Mouse (Mus musculus) left cerebral cortex, adult 11 months (tissue): Measurements from ENCODE around the gene Rcan3.
A peak's percentile ranks its signal among the peaks of the same experiment; 100 is the strongest.

Experiments used
- DNase-seq: peaks from one replicate; pipeline ENCODE4 v3.0.0; 2022; ENCODE audit warnings: low spot score

The Rcan3 gene

GRCm38 (mm10) chr4:135413491-135413890, 20.2 kb downstream of the Rcan3 start:
- no peak for DNase-seq

- DNase-seq = no peak
Measured at GRCm38 (mm10) chr4:135411633-135412032, 22.0 kb downstream of the Rcan3 start.

- peak; percentile 18 for DNase-seq
Measured at GRCm38 (mm10) chr4:135406180-135406579, 27.5 kb downstream of the Rcan3 start.

- DNase-seq = no peak
Measured at GRCm38 (mm10) chr4:135404916-135405315, 28.7 kb downstream of the Rcan3 start.

GRCm38 (mm10) chr4:135404048-135404447, 29.6 kb downstream of the Rcan3 start:
- DNase-seq = no peak

- no peak for DNase-seq
Measured at GRCm38 (mm10) chr4:135401881-135402280, 31.8 kb downstream of the Rcan3 start.

GRCm38 (mm10) chr4:135397991-135398390, 35.7 kb downstream of the Rcan3 start, which contains the start of gene Ncmap:
Ncmap (minus strand) TSS chr4:135398227.
- DNase-seq = no peak

- no peak for DNase-seq
Measured at GRCm38 (mm10) chr4:135397551-135397950, 36.1 kb downstream of the Rcan3 start.

GRCm38 (mm10) chr4:135396303-135396702, 37.4 kb downstream of the Rcan3 start:
- DNase-seq = no peak

- DNase-seq = no peak
Measured at GRCm38 (mm10) chr4:135395375-135395774, 38.3 kb downstream of the Rcan3 start.

GRCm38 (mm10) chr4:135394666-135395065, 39.0 kb downstream of the Rcan3 start:
- no peak for DNase-seq

GRCm38 (mm10) chr4:135393381-135393780, 40.3 kb downstream of the Rcan3 start:
- DNase-seq = no peak

GRCm38 (mm10) chr4:135392801-135393200, 40.9 kb downstream of the Rcan3 start:
- no peak for DNase-seq

GRCm38 (mm10) chr4:135391014-135391413, 42.6 kb downstream of the Rcan3 start:
- no peak for DNase-seq

- DNase-seq = no peak
Measured at GRCm38 (mm10) chr4:135385614-135386013, 48.0 kb downstream of the Rcan3 start.

- DNase-seq = no peak
Measured at GRCm38 (mm10) chr4:135382316-135382715, 51.3 kb downstream of the Rcan3 start.

GRCm38 (mm10) chr4:135381355-135381754, 52.3 kb downstream of the Rcan3 start:
- DNase-seq = no peak

- no peak for DNase-seq
Measured at GRCm38 (mm10) chr4:135377241-135377640, 56.4 kb downstream of the Rcan3 start.

GRCm38 (mm10) chr4:135375444-135375843, 58.2 kb downstream of the Rcan3 start:
- no peak for DNase-seq

GRCm38 (mm10) chr4:135373299-135373698, 60.4 kb downstream of the Rcan3 start:
- no peak for DNase-seq

- DNase-seq = no peak
Measured at GRCm38 (mm10) chr4:135370372-135370771, 63.3 kb downstream of the Rcan3 start.

- DNase-seq = no peak
Measured at GRCm38 (mm10) chr4:135362828-135363227, 70.8 kb downstream of the Rcan3 start.
